Comparison of ENCODE assay signal across 12 mouse cellular contexts in the genomic region with DNA sequence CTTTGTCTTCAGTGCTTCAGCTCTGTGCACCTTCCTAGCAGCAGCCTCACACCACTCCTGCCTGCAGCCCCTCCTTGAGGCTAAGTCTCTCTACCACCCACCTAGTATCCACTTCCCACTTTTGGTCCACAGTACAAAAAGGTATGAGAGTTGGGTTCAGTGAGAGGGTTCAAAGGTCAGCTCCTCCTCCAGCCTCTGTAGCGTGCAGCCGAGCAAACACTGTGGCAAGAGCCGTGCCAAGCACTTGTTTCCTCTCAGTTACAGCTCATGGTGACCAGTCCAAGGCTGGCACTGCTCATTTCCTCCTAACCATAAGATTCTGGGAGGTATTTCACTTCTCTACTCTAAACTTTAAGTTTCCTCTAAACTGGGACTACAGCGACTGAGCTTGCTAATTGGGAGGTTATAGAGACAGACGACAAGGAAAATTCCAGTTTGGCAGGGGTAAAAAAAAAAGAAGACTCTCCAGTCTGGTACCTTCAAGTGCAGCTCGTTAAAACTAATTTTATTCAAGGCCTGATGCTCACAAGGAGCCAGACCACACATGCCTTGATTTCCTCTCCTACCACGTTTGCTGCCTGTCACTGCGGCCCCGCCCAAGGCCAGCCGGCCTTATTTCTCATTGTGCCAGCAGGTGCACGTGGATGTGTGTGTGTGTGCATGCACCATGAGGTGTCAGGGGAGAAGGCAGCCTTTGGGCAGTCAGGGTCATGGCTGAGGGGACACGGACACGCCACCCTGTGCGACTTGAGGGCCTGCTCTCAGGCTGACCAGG. TPM values are rescaled to one million over a fixed set of nuclear protein-coding genes. Genes with fewer than 3 reads are reported as not detected.
A peak's percentile ranks its signal among the peaks of the same experiment; 100 is the strongest.
DNase-seq lines count a peak whose midpoint lies in the region; ATAC-seq lines count a peak whose summit lies in the region.
"Had no signal": no experiment of that assay in that cellular context is flagged by ENCODE, and none has a peak within 500 bp of the region (broad histone marks: within the 10 kb centered on the region; RNA-seq: fewer than 3 reads in every experiment).

No protein-coding gene starts in this region.

- H3K4me1 ChIP-seq in liver, embryonic 11.5 days (replicated peaks; ENCODE audit: control insufficient read depth, insufficient read depth, low read length), result 0 out of 2 replicates have a peak, but pooled peaks cover 2% of the 10 kb centered on the region

- peak; percentile 55 to 72 for DNase-seq in lung, adult 18-20 months
- DNase-seq in lung, postnatal 4 days, result no peak
- DNase-seq in liver, embryonic 11.5 days (ENCODE audit: low spot score), result no peak
- peak; percentile 11 for DNase-seq in splenic B cell, adult 2 months (ENCODE audit: low read depth, low spot score)
- DNase-seq in spleen, postnatal 14 days (ENCODE audit: low spot score in 2 of 2), result no peak
- DNase-seq in B cell, adult 2 months, result no peak
- DNase-seq: adrenal gland, adult 8-10 months; cerebellum, adult 9-11 months; gastrocnemius, postnatal 14 days; right cerebral cortex, adult 18-20 months had no signal

- no peaks in the 10 kb centered on the region for H3K27me3 ChIP-seq in liver, embryonic 11.5 days (replicated peaks; ENCODE audit: control insufficient read depth, insufficient read depth, low read length)
- H3K27me3 ChIP-seq in splenic B cell, adult 2 months (ENCODE audit: control insufficient read depth, insufficient read depth, low read length, poor library complexity, severe bottlenecking), result no peaks in the 10 kb centered on the region
- H3K27me3 ChIP-seq: lung, embryonic 15.5 days had no signal

- H3K9me3 ChIP-seq in liver, embryonic 11.5 days (ENCODE audit: control insufficient read depth, low read length), result no peaks in the 10 kb centered on the region
- H3K9me3 ChIP-seq: lung, embryonic 15.5 days had no signal

- no peak overlapping the region for H3K9ac ChIP-seq in liver, embryonic 11.5 days (ENCODE audit: low read depth, low read length)
- H3K9ac ChIP-seq: lung, embryonic 15.5 days had no signal

- no peak overlapping the region; the same call in 1 of the 2 replicates for H3K4me2 ChIP-seq in liver, embryonic 11.5 days
- H3K4me2 ChIP-seq: lung, embryonic 15.5 days had no signal

- H3K36me3 ChIP-seq in liver, embryonic 11.5 days (ENCODE audit: control insufficient read depth, insufficient read depth, low read length), result no peaks in the 10 kb centered on the region; the same call in 1 of the 2 replicates
- no peaks in the 10 kb centered on the region; the same call in 1 of the 2 replicates for H3K36me3 ChIP-seq in splenic B cell, adult 2 months (ENCODE audit: control insufficient read depth, insufficient read depth, low read length, poor library complexity, severe bottlenecking)

- no peak overlapping the region for H3K27ac ChIP-seq in liver, embryonic 11.5 days (ENCODE audit: low read depth, low read length)
- H3K27ac ChIP-seq: lung, embryonic 15.5 days had no signal

- ATAC-seq in granulocyte monocyte progenitor cell, adult 5-6 weeks (replicated peaks; ENCODE audit: poor library complexity, severe bottlenecking), result peak; percentile 24
- peak; percentile 15; the same call in 1 of the 2 replicates for ATAC-seq in liver, embryonic 11.5 days (replicated peaks; ENCODE audit: low FRiP score)

- 82% methylated on average over 14 of the region's 14 CpGs for whole genome bisulfite sequencing in liver, embryonic 11.5 days

- H3K4me3 ChIP-seq in liver, embryonic 11.5 days (ENCODE audit: low read depth, low read length), result no peak overlapping the region
- H3K4me3 ChIP-seq: lung, embryonic 15.5 days had no signal

RNA-seq across cellular contexts. Expression of a gene that starts 23.0 kb away (rescaled TPM):
- 103 and 113 TPM in 2 replicates for total RNA-seq in granulocyte monocyte progenitor cell, adult 5-6 weeks (2014; fragmentation: Nextera tagmentation)
- 34.1 and 43.9 TPM in 2 replicates for total RNA-seq in granulocyte monocyte progenitor cell, adult 5-6 weeks (2017)
- polyA plus RNA-seq in liver, embryonic 11.5 days (2014; fragmentation: Nextera tagmentation; extraction: Ambion mirVana), result 80.0 and 91.4 TPM in 2 replicates

RNA-seq across cellular contexts. Expression of a gene that starts 48.6 kb away (rescaled TPM):
- total RNA-seq in granulocyte monocyte progenitor cell, adult 5-6 weeks (2014; fragmentation: Nextera tagmentation), result 31.3 and 37.1 TPM in 2 replicates
- total RNA-seq in granulocyte monocyte progenitor cell, adult 5-6 weeks (2017), result 26.2 and 33.5 TPM in 2 replicates
- 28.7 and 30.8 TPM in 2 replicates for polyA plus RNA-seq in liver, embryonic 11.5 days (2014; fragmentation: Nextera tagmentation; extraction: Ambion mirVana)

RNA-seq across cellular contexts. Expression of a gene that starts 52.3 kb away (rescaled TPM):
- total RNA-seq in granulocyte monocyte progenitor cell, adult 5-6 weeks (2014; fragmentation: Nextera tagmentation), result 40.9 and 41.2 TPM in 2 replicates
- 40.5 and 46.5 TPM in 2 replicates for total RNA-seq in granulocyte monocyte progenitor cell, adult 5-6 weeks (2017)
- 43.2 and 44.2 TPM in 2 replicates for polyA plus RNA-seq in liver, embryonic 11.5 days (2014; fragmentation: Nextera tagmentation; extraction: Ambion mirVana)

RNA-seq across cellular contexts. Expression of a gene that starts 53.6 kb away (rescaled TPM):
- 23.6 and 31.2 TPM in 2 replicates for total RNA-seq in granulocyte monocyte progenitor cell, adult 5-6 weeks (2014; fragmentation: Nextera tagmentation)
- 24.4 and 25.5 TPM in 2 replicates for total RNA-seq in granulocyte monocyte progenitor cell, adult 5-6 weeks (2017)
- polyA plus RNA-seq in liver, embryonic 11.5 days (2014; fragmentation: Nextera tagmentation; extraction: Ambion mirVana), result 39.8 and 40.0 TPM in 2 replicates

Comparison
In these comparisons a context has a peak if more than half of its experiments do, and no peak if none do; other contexts are left out.
1. DNase-seq: peak in lung, adult 18-20 months (2 of 2) and splenic B cell, adult 2 months (single experiment); none in lung, postnatal 4 days (0 of 2), liver, embryonic 11.5 days (single experiment), spleen, postnatal 14 days (0 of 2) and B cell, adult 2 months (0 of 2).